Mouse (Mus musculus): ENCODE measurements around the gene Lax1.
"Not testable (repeated sequence)": the region's sequence is repeated elsewhere in the genome, so short reads cannot be mapped to it uniquely, and the experiment has no call there.

Lax1 gene

GRCm38 (mm10) chr1:133688301-133688700 is 1.6 kb downstream of the Lax1 start:
- no peak for DNase-seq (ENCODE audit: low read depth, low spot score)

- DNase-seq (ENCODE audit: low read depth, low spot score) = peak; percentile 29
Observed at GRCm38 (mm10) chr1:133685749-133686519, 4.0 kb downstream of the Lax1 start.

DNA sequence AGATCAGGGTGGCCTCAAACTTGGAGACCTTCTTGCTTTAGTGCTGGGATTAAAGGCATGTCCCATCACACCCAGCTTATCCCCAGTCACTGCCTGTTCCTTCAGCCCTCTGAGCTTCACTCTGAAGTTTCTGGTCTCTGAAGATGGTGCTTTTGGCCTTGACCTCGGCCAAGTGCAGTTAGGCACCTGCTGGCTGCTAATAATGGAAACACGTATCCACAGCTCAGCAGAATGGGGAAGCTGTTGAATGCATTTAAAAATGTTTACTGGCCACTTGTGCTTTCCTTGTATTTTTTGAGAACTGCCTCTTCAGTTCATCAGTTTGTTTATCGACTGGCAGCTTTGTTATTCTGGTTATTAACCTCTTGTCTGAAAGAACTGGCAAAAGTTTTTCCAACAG is 18.1 kb downstream of the Lax1 start:
- no peak for DNase-seq (ENCODE audit: low read depth, low spot score)

GRCm38 (mm10) chr1:133671266-133671665 is 18.6 kb downstream of the Lax1 start:
- no peak for DNase-seq (ENCODE audit: low read depth, low spot score)

DNA sequence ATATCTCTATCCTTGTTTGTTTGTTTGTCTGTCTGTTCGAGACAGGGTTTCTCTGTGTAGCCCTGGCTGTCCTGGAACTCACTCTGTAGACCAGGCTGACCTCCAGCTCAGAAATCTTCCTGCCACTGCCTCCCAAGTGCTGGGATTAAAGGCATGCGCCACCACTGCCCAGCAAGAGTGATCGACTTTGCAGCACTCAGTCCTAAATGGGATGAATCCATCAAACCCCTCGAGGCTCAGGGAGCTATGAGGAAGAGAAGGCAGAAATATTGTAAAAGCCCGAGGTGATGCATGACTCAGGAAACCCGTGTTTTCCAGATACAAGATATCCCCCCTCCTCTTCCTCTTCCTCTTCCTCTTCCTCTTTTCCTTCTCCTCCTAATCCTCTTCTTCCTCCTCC is 19.1 kb downstream of the Lax1 start:
- DNase-seq (ENCODE audit: low read depth, low spot score) = no peak

DNA sequence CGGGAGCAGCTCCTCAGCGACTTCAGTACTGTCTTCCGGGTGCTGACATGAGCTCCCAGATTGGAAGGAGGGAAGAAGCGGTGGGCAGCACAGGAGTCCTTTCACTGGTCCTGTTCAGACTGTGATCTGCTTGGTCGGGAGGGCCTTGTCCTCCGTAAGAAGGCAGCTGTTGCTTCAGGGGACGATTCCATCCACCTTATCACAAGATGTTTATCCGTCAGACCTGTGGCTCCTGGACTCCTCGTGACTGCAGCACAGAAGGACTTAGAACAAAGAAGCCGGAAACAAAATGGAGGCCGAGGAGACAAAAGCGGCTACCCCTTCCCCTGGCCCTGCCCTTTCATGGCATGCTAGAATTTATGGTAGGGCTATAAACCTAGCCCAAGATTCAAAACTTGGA is 19.7 kb downstream of the Lax1 start:
- no peak for DNase-seq (ENCODE audit: low read depth, low spot score)

- no peak for DNase-seq (ENCODE audit: low read depth, low spot score)
Observed at GRCm38 (mm10) chr1:133668618-133669017, 21.3 kb downstream of the Lax1 start.

DNA sequence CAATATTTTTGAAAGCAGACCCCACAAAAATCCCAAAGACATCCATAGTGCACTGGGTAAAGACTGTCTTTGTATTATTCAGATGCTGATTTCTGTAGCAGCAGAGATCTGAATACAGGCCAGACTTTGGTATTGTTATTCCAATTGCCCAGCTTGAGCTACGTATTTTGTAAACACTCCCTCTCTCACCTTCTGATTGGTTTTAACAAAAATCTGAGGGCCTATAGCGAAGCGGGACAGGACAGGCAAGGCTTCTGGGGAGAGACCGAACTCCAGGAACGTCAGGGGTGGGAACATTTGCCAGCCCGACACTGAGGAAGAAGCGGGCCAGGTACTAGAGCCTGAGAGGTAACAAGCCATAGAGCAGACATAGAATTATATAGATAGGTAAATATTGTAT is 22.2 kb downstream of the Lax1 start:
- no peak for DNase-seq (ENCODE audit: low read depth, low spot score)

DNA sequence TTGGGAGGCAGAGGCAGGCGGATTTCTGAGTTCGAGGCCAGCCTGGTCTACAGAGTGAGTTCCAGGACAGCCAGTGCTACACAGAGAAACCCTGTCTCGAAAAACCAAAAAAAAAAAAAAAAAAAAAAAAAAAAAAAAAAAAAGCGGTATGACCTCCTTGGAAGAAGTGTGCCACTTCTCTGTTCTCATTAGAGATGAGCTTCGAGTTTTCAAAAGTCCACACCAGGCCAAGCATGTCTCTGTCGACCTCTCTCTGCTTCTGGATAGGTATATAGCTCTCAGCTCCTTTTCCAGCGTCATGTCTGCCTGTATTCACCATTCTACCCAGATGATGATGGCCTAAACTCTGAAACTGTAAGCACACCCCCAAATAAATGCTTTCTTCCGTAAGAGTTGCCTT is 24.2 kb downstream of the Lax1 start:
- DNase-seq (ENCODE audit: low read depth, low spot score) = not testable (repeated sequence)

- DNase-seq (ENCODE audit: low read depth, low spot score) = no peak
Observed at GRCm38 (mm10) chr1:133664203-133664970, 25.5 kb downstream of the Lax1 start.

GRCm38 (mm10) chr1:133663427-133663826 is 26.5 kb downstream of the Lax1 start:
- peak; percentile 80 for DNase-seq (ENCODE audit: low read depth, low spot score)

GRCm38 (mm10) chr1:133662941-133663340 is 27.0 kb downstream of the Lax1 start:
- no peak for DNase-seq (ENCODE audit: low read depth, low spot score)

- DNase-seq (ENCODE audit: low read depth, low spot score) = peak; percentile 96
Observed at GRCm38 (mm10) chr1:133661203-133661933, 28.5 kb downstream of the Lax1 start, which contains the start of gene Gm38394. Gene Gm38394, minus strand, starts transcription at chr1:133661318.

GRCm38 (mm10) chr1:133660466-133661202 is 29.3 kb downstream of the Lax1 start, which contains the start of gene Zbed6:
Gene Zbed6, minus strand, starts transcription at chr1:133660885.
- DNase-seq (ENCODE audit: low read depth, low spot score) = no peak

DNA sequence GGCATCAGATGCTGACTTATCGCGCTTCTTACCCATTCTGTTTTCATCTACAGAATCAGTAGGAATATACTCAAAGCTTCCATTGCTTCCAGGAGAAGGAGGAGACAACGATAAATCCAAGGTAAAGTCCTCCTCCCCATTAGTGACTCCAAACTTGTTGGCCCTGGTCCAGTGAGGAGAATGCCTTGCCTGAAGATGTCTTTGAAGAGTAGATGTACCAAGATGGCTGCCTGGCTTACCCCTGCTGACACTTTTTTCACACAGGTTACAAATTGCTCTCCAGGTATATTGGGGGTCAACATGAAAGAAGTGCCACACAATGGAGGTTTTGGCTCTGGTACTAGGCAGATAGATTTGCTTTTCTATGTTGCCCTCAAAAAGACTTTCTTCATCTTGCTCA is 31.0 kb downstream of the Lax1 start:
- no peak for DNase-seq (ENCODE audit: low read depth, low spot score)

GRCm38 (mm10) chr1:133656811-133657210 is 33.1 kb downstream of the Lax1 start:
- no peak for DNase-seq (ENCODE audit: low read depth, low spot score)

- no peak for DNase-seq (ENCODE audit: low read depth, low spot score)
Observed at GRCm38 (mm10) chr1:133653033-133653432, 36.9 kb downstream of the Lax1 start.

GRCm38 (mm10) chr1:133650288-133651055 is 39.4 kb downstream of the Lax1 start:
- DNase-seq (ENCODE audit: low read depth, low spot score) = no peak

DNA sequence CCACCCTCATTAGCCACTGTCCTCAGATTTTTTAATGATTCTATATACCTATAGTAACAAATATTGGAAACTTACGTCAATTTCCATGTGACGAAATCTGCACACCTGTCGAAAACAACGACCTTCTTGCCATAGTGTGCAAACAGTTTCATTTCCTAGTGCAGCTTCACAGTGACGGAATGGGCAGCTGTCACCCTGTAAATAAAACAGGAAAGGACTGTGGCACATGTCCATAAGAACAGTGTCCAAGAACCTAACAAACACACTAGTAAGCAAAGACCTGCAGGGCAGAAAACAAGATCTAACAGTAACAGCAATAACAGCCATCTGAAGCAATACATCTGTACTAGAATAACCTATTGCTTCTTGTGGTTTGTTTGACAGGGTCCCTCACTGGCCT is 44.3 kb downstream of the Lax1 start:
- DNase-seq (ENCODE audit: low read depth, low spot score) = no peak

DNA sequence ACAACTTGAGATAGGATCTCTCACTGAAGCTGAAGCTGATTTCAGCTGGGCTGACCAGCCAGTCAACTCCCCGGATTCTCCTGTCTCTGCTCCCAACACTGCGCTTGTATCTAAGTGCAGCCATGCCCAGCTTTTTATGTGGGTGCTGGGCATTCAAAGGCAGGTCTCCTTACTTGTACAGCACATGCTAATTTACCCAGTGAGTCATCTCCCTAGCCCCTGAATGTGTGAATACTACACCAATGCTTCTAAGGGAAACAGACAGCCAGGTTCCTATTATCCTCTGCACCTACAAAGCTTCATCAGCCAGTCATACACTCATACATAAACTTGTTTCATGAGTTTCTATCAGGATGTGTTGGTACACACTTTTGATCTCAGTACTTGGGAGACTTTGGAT is 48.7 kb downstream of the Lax1 start:
- no peak for DNase-seq (ENCODE audit: low read depth, low spot score)

- DNase-seq (ENCODE audit: low read depth, low spot score) = no peak
Observed at GRCm38 (mm10) chr1:133638517-133638916, 51.4 kb downstream of the Lax1 start.
